Mouse (Mus musculus): ENCODE results near the gene Lpin2.

Gene Lpin2

GRCm38 (mm10) chr17:71294570-71294969, 112.2 kb downstream of the Lpin2 start:
- DNase-seq (ENCODE audit: low spot score in 2 of 2), result no peak

Data from spleen, postnatal 36 days (tissue).